Mouse (Mus musculus): Measurements from ENCODE around the gene Ginm1.

Gene Ginm1

GRCm38 (mm10) chr10:7792751-7793385 lies at the start of gene Ginm1, which contains the start of gene Ppil4:
Ginm1 (minus strand) TSS chr10:7792824.
Ppil4 (plus strand) TSS chr10:7792891.
- DNase-seq (ENCODE audit: low read depth, low spot score), result peak; percentile 96

DNA sequence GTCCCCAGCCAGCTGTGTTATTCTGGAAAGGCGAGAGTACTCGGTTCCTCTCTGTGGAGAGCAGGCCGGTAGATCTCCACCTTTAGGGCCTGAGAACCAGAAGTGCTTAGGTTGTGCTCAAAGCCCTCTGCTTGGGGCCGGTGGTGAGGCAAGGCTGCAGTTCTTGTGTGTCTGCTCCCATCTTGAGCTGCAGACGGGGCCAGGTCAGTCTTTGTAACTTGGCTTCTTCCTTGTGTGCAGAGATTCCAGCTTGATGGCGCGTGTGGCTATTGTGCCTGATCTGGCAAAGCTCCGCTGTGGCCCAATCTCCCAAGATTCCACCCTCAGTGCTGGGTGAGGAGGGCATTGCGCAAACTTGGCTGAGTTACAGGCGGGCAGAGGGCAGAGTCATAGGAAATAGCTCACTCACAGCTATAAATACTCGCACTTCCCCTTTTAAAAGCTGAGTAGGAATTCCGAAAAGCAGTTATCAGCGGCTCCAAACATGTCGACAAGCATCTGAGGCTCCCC lies 49.0 kb upstream of the Ginm1 start:
- no peak for DNase-seq (ENCODE audit: low read depth, low spot score)

DNA sequence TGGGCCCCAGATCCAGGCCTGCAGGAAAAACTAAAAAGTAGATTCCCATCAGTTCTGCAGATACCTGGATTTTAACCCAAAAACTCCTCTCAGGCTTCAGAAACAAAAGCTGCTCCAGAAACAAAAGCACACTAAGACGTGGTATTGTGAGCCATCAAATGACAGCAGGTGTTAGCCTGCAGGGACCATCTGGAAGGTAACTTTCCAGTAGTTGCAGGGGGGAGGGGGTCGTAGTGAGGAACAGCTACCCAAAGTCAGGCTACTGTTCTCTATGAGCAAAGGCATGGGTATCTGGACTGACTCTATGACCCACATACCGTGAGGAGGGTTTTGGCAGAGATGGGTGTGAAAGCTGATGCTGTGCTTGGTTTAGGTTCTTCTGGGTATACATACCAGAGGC lies 48.2 kb upstream of the Ginm1 start:
- no peak for DNase-seq (ENCODE audit: low read depth, low spot score)

DNA sequence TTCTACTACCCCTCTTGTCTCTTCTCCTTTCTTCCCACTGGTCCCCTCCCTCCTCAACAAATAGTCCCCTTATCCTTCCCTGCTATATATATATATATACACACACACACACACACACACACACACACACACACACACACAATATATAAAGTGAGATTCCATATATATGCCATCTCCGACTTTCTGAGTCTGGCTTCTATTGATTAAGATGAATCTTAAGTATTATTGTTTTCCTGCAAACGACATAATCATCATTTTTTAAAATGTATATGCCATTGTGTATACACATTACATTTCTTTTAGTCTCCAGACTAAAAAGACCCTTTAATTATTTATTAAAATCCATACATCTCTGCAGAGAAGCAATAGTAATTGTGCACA lies 47.7 kb upstream of the Ginm1 start:
- DNase-seq (ENCODE audit: low read depth, low spot score), result no peak

DNA sequence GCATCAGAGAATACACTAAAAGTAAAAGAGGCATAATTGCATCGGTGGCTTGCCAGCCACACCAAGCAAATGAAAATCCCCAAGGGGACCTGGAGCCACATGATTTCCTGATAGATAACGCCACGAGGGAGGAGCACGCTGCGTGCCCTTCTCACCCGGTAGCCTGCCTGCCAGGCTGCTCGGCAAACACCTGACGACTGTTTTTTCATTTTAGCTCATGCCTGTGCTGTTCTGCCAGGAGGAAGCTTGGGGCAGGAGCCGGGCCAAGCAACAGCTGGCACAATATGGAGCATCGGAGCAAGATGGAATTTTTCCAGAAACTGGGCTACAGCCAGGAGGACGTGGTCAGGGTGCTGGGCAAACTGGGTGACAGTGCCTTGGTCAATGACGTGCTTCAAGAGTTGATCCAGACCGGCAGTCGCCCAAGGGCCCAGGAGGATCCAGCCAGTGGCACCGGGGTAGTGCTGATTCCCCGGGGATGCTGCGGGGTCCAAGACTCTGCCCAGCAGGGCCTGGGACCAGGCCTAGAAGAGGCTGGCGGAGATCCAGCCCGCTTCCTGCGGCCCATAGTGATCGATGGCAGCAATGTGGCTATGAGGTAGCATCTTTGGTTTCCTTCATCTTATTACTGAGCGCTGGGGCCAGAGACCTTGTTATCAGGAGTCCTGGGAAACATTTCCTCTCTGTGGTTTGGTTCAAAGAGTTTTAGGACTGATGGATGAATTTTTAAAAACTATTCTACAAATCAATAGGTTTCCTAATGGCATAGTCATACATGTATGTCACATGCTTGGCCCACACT lies 47.1 kb upstream of the Ginm1 start:
- DNase-seq (ENCODE audit: low read depth, low spot score), result no peak

- no peak for DNase-seq (ENCODE audit: low read depth, low spot score)
Observed at GRCm38 (mm10) chr10:7838874-7839421, 46.3 kb upstream of the Ginm1 start.

DNA sequence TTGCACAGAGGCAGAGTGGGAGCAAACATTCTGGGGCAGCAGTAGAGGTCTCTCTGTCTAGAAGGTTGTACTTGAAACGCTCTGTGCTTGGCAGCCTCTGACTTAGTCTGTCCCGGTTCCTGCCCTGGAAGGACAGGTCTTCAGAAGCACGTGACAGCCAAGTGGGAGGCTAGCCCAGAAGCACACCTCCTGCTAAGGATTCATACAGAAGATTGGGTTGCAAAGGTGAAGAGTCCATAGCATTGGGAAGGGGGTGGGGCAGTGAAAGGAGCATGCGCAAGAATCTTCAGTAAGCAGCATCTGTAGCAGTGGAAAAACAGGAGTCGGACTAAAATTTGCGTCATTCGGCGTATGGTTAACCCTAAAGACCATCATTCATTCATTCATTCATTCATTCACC lies 45.4 kb upstream of the Ginm1 start:
- no peak for DNase-seq (ENCODE audit: low read depth, low spot score)

DNA sequence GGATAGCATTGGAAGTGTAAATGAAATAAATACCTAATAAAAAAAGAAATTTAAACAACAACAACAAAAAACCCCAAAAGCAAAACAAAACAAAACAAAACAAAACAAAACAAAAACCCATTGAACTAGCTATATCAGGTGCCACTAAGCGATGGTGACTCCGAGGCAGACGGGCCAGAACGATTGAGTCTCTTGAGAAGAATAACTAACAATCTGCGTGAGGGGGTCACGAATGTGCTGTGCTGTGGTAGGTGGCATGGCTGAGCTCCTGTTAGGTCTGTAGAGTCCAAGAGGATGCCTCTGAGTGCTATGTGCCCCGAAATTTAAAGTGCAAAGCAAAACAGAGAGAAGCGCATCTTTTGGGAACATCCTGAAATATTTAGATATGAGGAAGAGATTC lies 44.8 kb upstream of the Ginm1 start:
- DNase-seq (ENCODE audit: low read depth, low spot score), result no peak

DNA sequence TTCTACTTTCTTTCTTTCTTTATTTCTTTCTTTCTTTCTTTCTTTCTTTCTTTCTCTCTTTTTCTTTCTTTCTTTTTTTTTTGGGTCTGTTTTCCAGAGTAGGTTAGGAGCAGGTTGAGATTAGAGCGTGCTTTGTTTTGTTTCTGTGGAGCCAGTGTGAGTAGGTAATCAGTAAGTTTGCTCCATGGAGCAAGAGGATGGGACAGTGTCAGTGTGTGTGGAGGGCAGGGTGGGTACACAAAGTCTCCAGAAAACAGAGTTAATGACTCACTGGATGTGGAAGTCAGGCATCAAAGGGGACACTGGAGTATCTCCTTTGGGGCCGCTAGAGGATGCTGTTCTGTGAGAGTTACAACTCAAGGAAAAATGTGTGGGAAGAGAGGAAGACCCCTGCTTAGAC lies 44.3 kb upstream of the Ginm1 start:
- no peak for DNase-seq (ENCODE audit: low read depth, low spot score)

DNA sequence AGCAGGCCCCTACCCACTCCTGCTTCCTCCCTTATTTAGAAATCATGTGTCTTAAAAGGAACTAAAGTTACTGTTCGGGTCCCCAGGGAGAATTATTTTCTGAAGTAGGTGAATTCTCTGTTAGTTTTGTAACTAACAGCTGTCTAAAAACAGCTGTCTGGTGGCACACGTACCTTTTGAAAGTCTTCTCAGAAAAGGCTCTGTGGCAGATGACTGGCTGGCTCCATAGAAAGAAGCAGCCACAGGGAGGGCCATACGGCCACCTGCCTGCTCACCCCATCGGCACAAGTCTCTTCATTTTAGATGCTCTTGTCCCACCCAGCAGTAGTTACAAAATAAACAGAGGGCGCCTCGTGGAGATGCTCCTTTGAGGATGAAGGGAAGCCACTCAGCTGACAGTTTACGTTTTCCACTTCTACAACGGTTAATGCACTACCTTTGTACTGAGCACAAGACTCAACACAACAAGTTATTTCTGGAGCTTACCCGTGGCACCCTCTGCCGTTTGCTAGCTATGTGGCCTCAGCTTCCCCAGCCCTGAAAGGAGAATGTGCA lies 42.1 kb upstream of the Ginm1 start:
- no peak for DNase-seq (ENCODE audit: low read depth, low spot score)

DNA sequence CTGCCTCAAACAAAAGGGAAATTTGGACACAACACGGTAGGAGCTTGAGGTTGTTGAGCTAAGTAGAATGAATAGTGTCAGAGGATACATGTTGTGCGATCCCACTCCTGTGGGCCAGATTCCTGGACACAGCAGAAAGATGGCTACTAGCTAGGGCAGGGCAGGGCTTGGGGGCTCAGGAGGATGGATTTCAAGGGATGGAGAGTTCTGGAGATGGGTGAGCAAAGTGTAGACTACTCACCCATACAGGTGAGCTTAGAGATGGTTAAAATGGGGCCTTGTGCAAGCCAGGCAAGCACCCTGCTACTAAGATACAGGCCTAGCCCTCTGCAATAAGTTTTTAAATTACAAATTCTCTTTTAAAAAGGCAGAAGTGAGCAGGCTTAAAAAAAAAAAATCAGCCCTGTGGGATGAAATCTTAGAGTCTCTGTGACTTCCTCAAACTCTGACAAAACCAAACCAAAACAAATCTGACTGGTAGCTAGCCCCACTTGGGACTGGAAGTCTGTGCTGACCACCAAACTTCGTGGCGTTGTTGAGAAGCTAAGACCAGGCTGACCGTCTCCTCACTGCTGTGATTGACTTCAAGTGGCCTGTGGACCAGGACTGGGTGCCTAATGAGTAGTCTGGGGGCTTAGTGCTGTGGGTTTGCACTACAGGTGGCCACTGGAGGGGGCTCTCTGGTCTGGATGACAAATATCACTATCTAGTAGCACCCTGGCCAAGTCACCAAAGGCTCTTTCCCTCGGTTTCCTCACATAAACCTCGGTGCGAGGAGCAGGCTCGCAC lies 40.9 kb upstream of the Ginm1 start:
- no peak for DNase-seq (ENCODE audit: low read depth, low spot score)

DNA sequence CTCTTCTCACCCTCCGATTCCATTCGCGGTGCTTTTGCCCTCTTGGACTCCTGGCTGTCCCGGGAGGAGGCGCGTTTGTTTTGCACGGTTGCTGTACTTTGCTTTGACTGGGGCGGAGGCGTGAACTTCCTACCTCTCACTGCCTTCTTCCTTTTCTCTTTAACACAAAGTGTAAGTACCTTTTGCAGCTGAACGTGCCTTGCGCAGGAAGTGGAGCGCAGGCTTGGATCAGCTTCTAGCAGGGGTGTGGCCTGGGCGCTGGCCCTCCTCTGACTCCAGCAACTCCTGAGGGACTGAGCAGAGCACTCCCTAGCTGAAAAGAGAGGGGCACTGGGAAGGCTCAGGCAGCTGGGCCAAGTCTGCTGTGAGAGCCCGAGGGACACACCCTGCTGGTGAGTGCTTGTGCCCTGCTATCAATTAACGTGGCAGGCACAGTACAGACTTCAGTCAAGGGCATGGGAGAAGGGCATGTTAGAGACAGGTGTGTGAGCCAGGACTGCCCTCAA lies 39.6 kb upstream of the Ginm1 start, which contains the start of gene Zc3h12d:
Gene Zc3h12d (plus strand): TSS at position 300 of the 506 bp plus-strand sequence.
- DNase-seq (ENCODE audit: low read depth, low spot score), result peak; percentile 15

GRCm38 (mm10) chr10:7826106-7826505 lies 33.5 kb upstream of the Ginm1 start:
- no peak for DNase-seq (ENCODE audit: low read depth, low spot score)

GRCm38 (mm10) chr10:7825281-7825665 lies 32.6 kb upstream of the Ginm1 start:
- no peak for DNase-seq (ENCODE audit: low read depth, low spot score)

DNA sequence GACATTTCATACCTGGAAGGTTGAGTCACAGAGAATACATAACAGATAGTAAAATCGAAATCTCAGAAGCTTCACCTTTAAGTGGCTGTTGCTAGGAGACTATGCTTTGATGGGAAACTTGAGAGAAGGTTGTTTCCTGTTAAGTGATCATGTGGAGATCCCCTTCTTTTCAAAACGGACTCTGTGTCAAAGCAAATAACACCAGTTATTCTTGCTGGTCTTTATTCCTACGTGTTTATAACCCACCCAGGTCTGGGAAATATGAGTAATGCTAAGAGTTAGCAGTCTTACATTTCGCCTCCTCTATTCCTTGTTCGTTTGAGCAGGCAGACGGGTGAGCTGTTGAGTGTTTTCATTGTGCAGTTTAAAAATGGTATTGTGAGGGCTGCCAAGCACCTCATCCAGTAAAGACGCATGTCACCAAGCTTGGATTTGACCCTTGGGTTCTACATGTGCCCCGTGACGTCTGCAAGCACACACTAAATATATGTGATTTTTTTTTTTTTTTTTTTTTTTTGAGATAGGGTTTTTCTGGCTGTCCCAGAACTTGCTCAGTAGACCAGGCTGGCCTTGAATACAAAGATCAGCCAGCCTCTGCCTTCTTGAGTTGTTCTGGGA lies 32.1 kb upstream of the Ginm1 start:
- no peak for DNase-seq (ENCODE audit: low read depth, low spot score)

GRCm38 (mm10) chr10:7821981-7822380 lies 29.4 kb upstream of the Ginm1 start:
- no peak for DNase-seq (ENCODE audit: low read depth, low spot score)

DNA sequence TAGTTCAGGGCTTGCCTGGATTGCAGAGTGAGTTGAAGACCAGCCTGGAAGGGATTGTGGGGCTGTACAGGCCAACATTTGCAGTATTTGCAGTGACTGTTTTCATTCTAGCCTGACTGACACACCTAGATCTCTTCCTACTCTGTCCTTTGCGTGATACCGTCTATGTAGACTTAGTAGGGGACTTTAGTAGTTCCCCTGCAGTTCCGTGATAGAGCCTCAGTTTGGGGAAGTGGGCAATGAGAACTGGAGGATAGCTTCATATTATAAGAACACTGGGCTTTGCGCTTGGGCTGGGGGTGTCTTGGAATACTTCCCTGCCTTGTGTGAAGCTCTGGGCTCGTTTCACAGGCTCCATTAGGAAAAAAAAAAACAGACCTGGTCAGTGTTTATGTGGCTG lies 27.5 kb upstream of the Ginm1 start:
- no peak for DNase-seq (ENCODE audit: low read depth, low spot score)

GRCm38 (mm10) chr10:7819603-7820002 lies 27.0 kb upstream of the Ginm1 start:
- no peak for DNase-seq (ENCODE audit: low read depth, low spot score)

DNA sequence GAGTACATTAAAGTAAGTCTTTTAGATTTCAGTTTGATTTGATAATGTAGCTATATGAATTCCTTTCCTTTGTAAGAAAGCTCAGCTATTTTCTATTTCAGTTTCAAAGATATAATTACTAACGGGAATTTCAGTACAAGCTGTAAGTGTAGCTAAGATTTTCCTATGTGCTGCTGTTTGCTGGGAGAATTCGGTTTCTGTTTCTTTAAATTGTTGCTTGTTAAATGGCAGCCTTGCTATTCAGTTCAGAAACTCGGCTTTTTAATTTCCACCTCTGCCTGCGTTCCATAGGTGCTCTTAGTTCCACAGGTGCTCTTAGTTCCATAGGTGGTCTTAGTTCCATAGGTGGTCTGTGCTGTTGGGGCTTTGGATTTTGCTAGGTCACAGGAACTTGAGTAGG lies 26.5 kb upstream of the Ginm1 start:
- no peak for DNase-seq (ENCODE audit: low read depth, low spot score)

DNA sequence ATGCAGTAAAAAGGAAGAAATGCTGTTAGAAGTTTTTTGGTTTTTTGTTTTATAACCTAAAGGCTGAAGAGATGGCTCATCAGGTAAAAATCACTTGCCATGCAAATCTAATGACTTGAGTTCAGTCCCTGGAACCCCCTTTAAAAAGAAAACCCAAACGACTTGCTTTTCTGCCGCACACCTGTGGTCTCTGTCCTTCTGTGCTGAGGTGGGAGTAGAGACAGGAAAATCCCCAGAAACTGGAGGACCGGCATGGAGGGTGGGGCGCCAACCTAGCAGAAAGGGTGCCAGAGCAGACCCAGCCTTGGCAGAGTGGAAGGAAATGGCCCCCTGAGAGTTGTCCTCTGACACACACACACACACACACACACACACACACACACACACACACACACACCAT lies 26.1 kb upstream of the Ginm1 start:
- DNase-seq (ENCODE audit: low read depth, low spot score), result no peak

GRCm38 (mm10) chr10:7816476-7816875 lies 23.9 kb upstream of the Ginm1 start:
- no peak for DNase-seq (ENCODE audit: low read depth, low spot score)

Measured in mesoderm, embryonic 11.5 days (tissue).